Comparison of ENCODE assay signal across 8 mouse cellular contexts in genomic region chr7:44997231-44997939, GRCm38 (mm10). TPM values are rescaled to one million over a fixed set of nuclear protein-coding genes. Genes with fewer than 3 reads are reported as not detected.
DNase-seq lines count a peak whose midpoint lies in the region; ATAC-seq and TF ChIP-seq lines count a peak whose summit lies in the region.

Gene Irf3, plus strand, starts transcription at chr7:44997648.

- H3K27ac ChIP-seq in bone marrow, adult 2 months (ENCODE audit: control insufficient read depth, insufficient read depth, low read depth, low read length, poor library complexity) = peak within 1 kb of the TSS; percentile 85
- H3K27ac ChIP-seq in embryonic facial prominence, embryonic 15.5 days (replicated peaks) = peak within 1 kb of the TSS; percentile 94
- peak within 1 kb of the TSS; percentile 81 for H3K27ac ChIP-seq in limb, embryonic 14.5 days (replicated peaks; ENCODE audit: low read depth, low read length)
- peak within 1 kb of the TSS; percentile 62 for H3K27ac ChIP-seq in midbrain, postnatal 0 days (ENCODE audit: low read depth, low read length)

- under 1% methylated on average over 43 of the region's 43 CpGs for WGBS in bone marrow, adult 2 months
- WGBS in embryonic facial prominence, embryonic 15.5 days = under 1% methylated on average over 43 of the region's 43 CpGs
- WGBS in limb, embryonic 14.5 days = under 1% methylated on average over 43 of the region's 43 CpGs
- WGBS in midbrain, postnatal 0 days = under 1% methylated on average over 43 of the region's 43 CpGs

- H3K4me3 ChIP-seq in bone marrow, adult 2 months (replicated peaks; ENCODE audit: control insufficient read depth, low read depth, low read length) = peak within 1 kb of the TSS; percentile 83
- H3K4me3 ChIP-seq in embryonic facial prominence, embryonic 15.5 days (replicated peaks) = peak within 1 kb of the TSS; percentile 77
- H3K4me3 ChIP-seq in limb, embryonic 14.5 days (replicated peaks; ENCODE audit: low read length) = peak within 1 kb of the TSS; percentile 68
- H3K4me3 ChIP-seq in midbrain, postnatal 0 days (ENCODE audit: low read depth, low read length) = peak within 1 kb of the TSS; percentile 54

- peak within 1 kb of the TSS; percentile 80 for H3K9ac ChIP-seq in embryonic facial prominence, embryonic 15.5 days
- H3K9ac ChIP-seq in limb, embryonic 14.5 days (ENCODE audit: low read depth, low read length, severe bottlenecking) = peak within 1 kb of the TSS; percentile 70
- H3K9ac ChIP-seq in midbrain, postnatal 0 days (replicated peaks; ENCODE audit: low read length, poor library complexity, severe bottlenecking) = peak within 1 kb of the TSS; percentile 62

- H3K4me2 ChIP-seq in embryonic facial prominence, embryonic 15.5 days (replicated peaks) = peak within 1 kb of the TSS; percentile 77
- H3K4me2 ChIP-seq in limb, embryonic 14.5 days (replicated peaks; ENCODE audit: low read depth, low read length, severe bottlenecking) = peak within 1 kb of the TSS; percentile 60
- peak within 1 kb of the TSS; percentile 80 for H3K4me2 ChIP-seq in midbrain, postnatal 0 days (ENCODE audit: low read depth, low read length, poor library complexity, severe bottlenecking)

- ATAC-seq in embryonic facial prominence, embryonic 15.5 days (ENCODE audit: insufficient number of reproducible peaks, low FRiP score, low TSS enrichment, low read depth) = peak; percentile 92
- ATAC-seq in limb, embryonic 14.5 days (ENCODE audit: low FRiP score, low read depth) = peak; percentile 95
- ATAC-seq in midbrain, postnatal 0 days (ENCODE audit: low FRiP score) = peak; percentile 89

- peaks cover 62% of the 10 kb centered on the region for H3K36me3 ChIP-seq in embryonic facial prominence, embryonic 15.5 days
- peaks cover 64% of the 10 kb centered on the region for H3K36me3 ChIP-seq in limb, embryonic 14.5 days (ENCODE audit: control insufficient read depth, insufficient read depth, low read length)
- H3K36me3 ChIP-seq in midbrain, postnatal 0 days (ENCODE audit: insufficient read depth, low read length) = peaks cover 28% of the 10 kb centered on the region

- peak; percentile 38; the same call in 1 of the 2 replicates for TF ChIP-seq POLR2A in bone marrow, adult 2 months (IDR thresholded peaks at IDR 0.05; ENCODE audit: borderline replicate concordance, control insufficient read depth, low read depth, low read length)
- peak; percentile 8; the same call in 1 of the 2 replicates for TF ChIP-seq POLR2A in limb, embryonic 14.5 days (IDR thresholded peaks at IDR 0.05; ENCODE audit: borderline replicate concordance, extremely low read depth, insufficient read depth, insufficient read length)

- DNase-seq in 416B (ENCODE audit: low read depth) = peak; percentile 99
- peak; percentile 99 for DNase-seq in heart, adult 8-10 months (ENCODE audit: low spot score)
- DNase-seq in kidney, adult 9 months = peak; percentile 98
- peak; percentile 98 for DNase-seq in limb, embryonic 14.5 days (ENCODE audit: low spot score)
- DNase-seq in midbrain, postnatal 0 days (ENCODE audit: low spot score) = peak; percentile 98
- DNase-seq in spleen, postnatal 14 days (ENCODE audit: low spot score in 2 of 2) = peak; percentile 93 to 97

- TF ChIP-seq CTCF in bone marrow, adult 2 months (IDR thresholded peaks at IDR 0.05; ENCODE audit: control insufficient read depth, insufficient read depth, low read length) = peak; percentile 11; the same call in 1 of the 2 replicates
- TF ChIP-seq CTCF in midbrain, postnatal 0 days (IDR thresholded peaks at IDR 0.05) = no peak

- peaks cover 4% of the 10 kb centered on the region; the same call in 1 of the 2 replicates for H3K4me1 ChIP-seq in bone marrow, adult 2 months (ENCODE audit: control insufficient read depth, insufficient read depth, low read length)
- peaks cover 43% of the 10 kb centered on the region for H3K4me1 ChIP-seq in embryonic facial prominence, embryonic 15.5 days
- H3K4me1 ChIP-seq in limb, embryonic 14.5 days (ENCODE audit: control insufficient read depth, insufficient read depth, low read length) = peaks cover 15% of the 10 kb centered on the region
- 0 out of 2 replicates have a peak, but pooled peaks cover 2% of the 10 kb centered on the region for H3K4me1 ChIP-seq in midbrain, postnatal 0 days (ENCODE audit: insufficient read depth, low read length)

- H3K9me3 ChIP-seq in embryonic facial prominence, embryonic 15.5 days (replicated peaks) = no peaks in the 10 kb centered on the region
- no peaks in the 10 kb centered on the region for H3K9me3 ChIP-seq in limb, embryonic 14.5 days (ENCODE audit: control insufficient read depth, low read length)
- H3K9me3 ChIP-seq in midbrain, postnatal 0 days (ENCODE audit: low read length) = no peaks in the 10 kb centered on the region

- no peaks in the 10 kb centered on the region for H3K27me3 ChIP-seq in embryonic facial prominence, embryonic 15.5 days
- H3K27me3 ChIP-seq in limb, embryonic 14.5 days (ENCODE audit: control insufficient read depth, insufficient read depth, low read length) = no peaks in the 10 kb centered on the region
- no peaks in the 10 kb centered on the region for H3K27me3 ChIP-seq in midbrain, postnatal 0 days (ENCODE audit: insufficient read depth, low read length)

RNA-seq across cellular contexts. Expression of gene Irf3, which starts in this region (rescaled TPM):
- polyA plus RNA-seq in bone marrow, adult 2 months (2011; ENCODE audit: insufficient read depth, insufficient read length, low replicate concordance, missing spikeins) = 71.4 and 165 TPM in 2 replicates
- 109 and 110 TPM in 2 replicates for polyA plus RNA-seq in embryonic facial prominence, embryonic 15.5 days (2015; fragmentation: Nextera tagmentation; extraction: Ambion mirVana)
- total RNA-seq in heart, adult 8-10 months (2022) = 10 to 100 TPM; 23.2 to 31.9 (median 27.0) TPM
- 142 and 168 TPM in 2 replicates for polyA plus RNA-seq in limb, embryonic 14.5 days (2012; rRNA removed)
- polyA plus RNA-seq in limb, embryonic 14.5 days (2014; fragmentation: Nextera tagmentation; extraction: Ambion mirVana) = 92.5 and 92.7 TPM in 2 replicates
- total RNA-seq in midbrain, postnatal 0 days (2014; rRNA removed) = 37.2 and 40.6 TPM in 2 replicates
- polyA plus RNA-seq in midbrain, postnatal 0 days (2015; fragmentation: Nextera tagmentation; extraction: Ambion mirVana) = 25.6 and 25.9 TPM in 2 replicates

Comparison
In these comparisons a context has a peak if more than half of its experiments do, and no peak if none do; other contexts are left out.
1. Peak in every context shown above with its lines: DNase-seq, ATAC-seq, H3K4me3 ChIP-seq and H3K27ac ChIP-seq.